Mouse (Mus musculus) lung, postnatal 0 days (tissue): ENCODE results near the gene Aoc2. TPM values are rescaled to one million over a fixed set of nuclear protein-coding genes. Genes with fewer than 3 reads are reported as not detected.

ENCODE experiments used
- ATAC-seq: fragments of 200-750 bp; cut with Nextera tagmentation; 2 replicates; pipeline ENCODE4 v1.8.0; 2017; ENCODE audit warnings: moderate library complexity
- DNase-seq: peaks from one replicate; pipeline ENCODE4 v3.0.0-alpha.2; 2016; ENCODE audit warnings: low spot score
- H3K27ac ChIP-seq: fragments of 300-500 bp; sonication (generic); 2 replicates; pipeline ENCODE4 v1.5.1; 2014; ENCODE audit warnings: antibody characterized with exemption, mild to moderate bottlenecking, low read length, mixed read lengths
- H3K27me3 ChIP-seq: fragments of 300-500 bp; sonication (generic); replicated peaks from 2 replicates; pipeline ENCODE4 v1.6.1; 2014; ENCODE audit warnings: low read length, mixed read lengths; ENCODE audit not compliant: insufficient read depth
- H3K36me3 ChIP-seq: fragments of 300-500 bp; sonication (generic); 2 replicates; pipeline ENCODE4 v1.6.1; 2014; ENCODE audit warnings: low read length, mixed read lengths; ENCODE audit not compliant: insufficient read depth
- H3K4me1 ChIP-seq: fragments of 300-500 bp; sonication (generic); 2 replicates; pipeline ENCODE4 v1.6.1; 2014; ENCODE audit warnings: antibody characterized with exemption, low read depth, low read length, mixed read lengths; ENCODE audit not compliant: insufficient read depth
- H3K4me2 ChIP-seq: fragments of 300-500 bp; sonication (generic); replicated peaks from 2 replicates; pipeline ENCODE4 v1.6.1; 2014; ENCODE audit warnings: low read depth, mild to moderate bottlenecking, low read length, moderate library complexity, mixed read lengths
- H3K4me3 ChIP-seq: fragments of 300-500 bp; sonication (generic); 2 replicates; pipeline ENCODE4 v1.5.1; 2014; ENCODE audit warnings: low read depth, low read length
- H3K9ac ChIP-seq: fragments of 300-500 bp; sonication (generic); replicated peaks from 2 replicates; pipeline ENCODE4 v1.6.1; 2014; ENCODE audit warnings: low read depth, mild to moderate bottlenecking
- H3K9me3 ChIP-seq: fragments of 300-500 bp; sonication (generic); 2 replicates; pipeline ENCODE4 v1.6.1; 2016; ENCODE audit warnings: low read length, mixed read lengths
- CTCF ChIP-seq: IDR thresholded peaks from 2 replicates; pipeline ENCODE4 v1.5.1; 2016; ENCODE audit warnings: antibody characterized with exemption, mild to moderate bottlenecking
- EP300 ChIP-seq: IDR thresholded peaks from 2 replicates; pipeline ENCODE4 v1.6.1; 2016; ENCODE audit warnings: antibody characterized with exemption, mild to moderate bottlenecking, control low read depth
- WGBS: fragments of 180-500 bp; shearing (Covaris S2); extraction: QIAGEN DNeasy Blood & Tissue Kit; methylation state at CpG from one replicate; pipeline ENCODE4 v1.1.7; 2014; 5-methylcytosine and 5-hydroxymethylcytosine counted together
- polyA plus RNA-seq: library from polyadenylated mRNA; unstranded; fragments of >200 nt; fragmentation: Nextera tagmentation; extraction: Ambion mirVana; gene quantifications from 2 replicates; pipeline ENCODE4 v1.2.1, GENCODE M21; 2015

The Aoc2 gene
- polyA plus RNA-seq = 0.44 and 0.45 TPM in 2 replicates

DNA sequence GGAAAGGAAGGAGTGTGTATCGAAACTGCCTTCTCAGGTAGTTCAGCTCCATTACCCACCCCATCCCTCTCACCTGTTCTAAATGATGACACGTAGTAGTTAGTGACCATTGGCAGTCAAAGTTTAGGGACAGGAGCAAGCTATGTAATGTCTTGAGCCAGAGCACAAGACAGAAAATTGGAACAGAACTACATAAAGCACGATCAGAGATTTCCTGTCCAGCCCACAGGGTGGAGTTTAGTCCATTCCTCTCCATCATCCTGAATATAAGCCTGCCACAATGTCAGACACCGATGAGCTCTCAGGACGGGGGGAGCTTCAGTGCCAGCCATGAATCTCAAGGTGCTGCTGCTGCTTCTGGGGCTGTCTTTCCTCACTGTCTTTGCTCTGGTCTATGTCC is at the start of gene Aoc2:
Aoc2 (plus strand) TSS at position 301 of the 400 bp plus-strand sequence.
- Histone ChIP-seq H3K36me3 (peaks cover 31% of the 10 kb centered on the region), H3K9me3 (no peaks in the 10 kb centered on the region), H3K27me3 (no peaks in the 10 kb centered on the region), H3K4me2 (no peak within 1 kb of the TSS), H3K9ac (no peak within 1 kb of the TSS), H3K4me1 (no peaks in the 10 kb centered on the region), H3K27ac (no peak within 1 kb of the TSS), H3K4me3 (no peak within 1 kb of the TSS)
- no peak for ATAC-seq
- WGBS = 79% methylated on average over 5 of the region's 5 CpGs
- TF ChIP-seq CTCF = no peak
- DNase-seq = no peak

- H3K4me1 ChIP-seq = peaks cover 14% of the 10 kb centered on the region; the same call in 1 of the 2 replicates
Measured at GRCm38 (mm10) chr11:101275309-101275708, 49.6 kb upstream of the Aoc2 start.

DNA sequence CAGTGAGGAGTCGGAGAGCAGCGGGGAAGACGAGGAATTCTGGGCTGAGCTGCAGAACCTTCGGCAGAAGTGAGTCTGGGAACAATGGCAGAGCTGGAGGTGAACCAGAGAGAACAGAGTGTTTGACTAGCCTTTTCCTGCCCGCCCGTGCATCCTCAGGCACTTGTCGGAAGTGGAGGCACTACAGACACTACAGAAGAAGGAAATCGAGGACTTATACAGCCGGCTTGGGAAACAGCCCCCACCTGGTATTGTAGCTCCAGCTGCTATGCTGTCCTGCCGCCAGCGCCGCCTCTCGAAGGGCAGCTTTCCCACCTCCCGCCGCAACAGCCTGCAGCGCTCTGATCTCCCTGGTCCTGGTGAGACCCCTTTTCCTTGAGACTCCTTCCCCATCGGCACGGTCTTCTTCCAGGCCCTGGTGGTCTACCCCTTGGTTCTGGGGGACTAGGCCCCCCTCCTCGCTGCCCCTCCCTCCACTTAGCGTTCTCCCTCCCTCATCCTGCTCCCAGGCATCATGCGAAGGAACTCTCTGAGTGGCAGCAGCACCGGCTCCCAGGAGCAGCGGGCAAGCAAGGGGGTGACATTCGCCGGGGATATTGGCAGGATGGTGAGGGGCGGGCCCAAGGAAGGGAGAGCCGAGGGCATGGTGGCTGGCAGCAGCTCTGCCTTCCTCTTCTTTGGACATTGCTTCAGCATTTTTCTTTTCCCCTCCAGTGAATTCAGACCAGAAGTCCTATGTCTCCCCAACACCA is 48.4 kb upstream of the Aoc2 start:
- 23% methylated on average over 26 of the region's 27 CpGs for WGBS
- Histone ChIP-seq H3K4me2 (peak overlapping the region; percentile 36), H3K27ac (peak overlapping the region; percentile 34; the same call in 1 of the 2 replicates), H3K4me3 (no peak overlapping the region), H3K9me3 (no peaks in the 10 kb centered on the region), H3K36me3 (no peaks in the 10 kb centered on the region), H3K9ac (no peak overlapping the region; the same call in 1 of the 2 replicates), H3K27me3 (no peaks in the 10 kb centered on the region), H3K4me1 (peaks cover 14% of the 10 kb centered on the region; the same call in 1 of the 2 replicates)
- DNase-seq = peak; percentile 57
- TF ChIP-seq EP300 (no peak), CTCF (0 out of 2 replicates have a peak, but pooled peaks have one; percentile 2)
- ATAC-seq = 0 out of 2 replicates have a peak, but pooled peaks have one; percentile 15

More at GRCm38 (mm10) chr11:101275309-101275708, 49.6 kb upstream of the Aoc2 start:
- no peaks in the 10 kb centered on the region for H3K9me3 ChIP-seq
- no peak overlapping the region for H3K27ac ChIP-seq
- H3K36me3 ChIP-seq = no peaks in the 10 kb centered on the region
- no peaks in the 10 kb centered on the region for H3K27me3 ChIP-seq
- no peak overlapping the region for H3K4me2 ChIP-seq
- no peak overlapping the region for H3K9ac ChIP-seq
- TF ChIP-seq EP300 (no peak), CTCF (no peak)
- no peak for DNase-seq
- 48% methylated on average over 4 of the region's 4 CpGs for WGBS
- H3K4me3 ChIP-seq = no peak overlapping the region
- ATAC-seq = no peak

- ATAC-seq (peak; percentile 65), DNase-seq (peak; percentile 89)
- no peak for TF ChIP-seq CTCF
- TF ChIP-seq EP300 = peak; percentile 32
- WGBS = 46% methylated on average over 12 of the region's 12 CpGs
- no peaks in the 10 kb centered on the region for H3K36me3 ChIP-seq
- H3K4me1 ChIP-seq = peaks cover 14% of the 10 kb centered on the region; the same call in 1 of the 2 replicates
- H3K9me3 ChIP-seq = no peaks in the 10 kb centered on the region
- H3K9ac ChIP-seq = peak overlapping the region; percentile 37; the same call in 1 of the 2 replicates
- peak overlapping the region; percentile 55 for H3K4me2 ChIP-seq
- H3K27ac ChIP-seq = peak overlapping the region; percentile 74
- peak overlapping the region; percentile 64 for H3K4me3 ChIP-seq
- no peaks in the 10 kb centered on the region for H3K27me3 ChIP-seq
Measured at GRCm38 (mm10) chr11:101277381-101278222, 47.3 kb upstream of the Aoc2 start.

DNA sequence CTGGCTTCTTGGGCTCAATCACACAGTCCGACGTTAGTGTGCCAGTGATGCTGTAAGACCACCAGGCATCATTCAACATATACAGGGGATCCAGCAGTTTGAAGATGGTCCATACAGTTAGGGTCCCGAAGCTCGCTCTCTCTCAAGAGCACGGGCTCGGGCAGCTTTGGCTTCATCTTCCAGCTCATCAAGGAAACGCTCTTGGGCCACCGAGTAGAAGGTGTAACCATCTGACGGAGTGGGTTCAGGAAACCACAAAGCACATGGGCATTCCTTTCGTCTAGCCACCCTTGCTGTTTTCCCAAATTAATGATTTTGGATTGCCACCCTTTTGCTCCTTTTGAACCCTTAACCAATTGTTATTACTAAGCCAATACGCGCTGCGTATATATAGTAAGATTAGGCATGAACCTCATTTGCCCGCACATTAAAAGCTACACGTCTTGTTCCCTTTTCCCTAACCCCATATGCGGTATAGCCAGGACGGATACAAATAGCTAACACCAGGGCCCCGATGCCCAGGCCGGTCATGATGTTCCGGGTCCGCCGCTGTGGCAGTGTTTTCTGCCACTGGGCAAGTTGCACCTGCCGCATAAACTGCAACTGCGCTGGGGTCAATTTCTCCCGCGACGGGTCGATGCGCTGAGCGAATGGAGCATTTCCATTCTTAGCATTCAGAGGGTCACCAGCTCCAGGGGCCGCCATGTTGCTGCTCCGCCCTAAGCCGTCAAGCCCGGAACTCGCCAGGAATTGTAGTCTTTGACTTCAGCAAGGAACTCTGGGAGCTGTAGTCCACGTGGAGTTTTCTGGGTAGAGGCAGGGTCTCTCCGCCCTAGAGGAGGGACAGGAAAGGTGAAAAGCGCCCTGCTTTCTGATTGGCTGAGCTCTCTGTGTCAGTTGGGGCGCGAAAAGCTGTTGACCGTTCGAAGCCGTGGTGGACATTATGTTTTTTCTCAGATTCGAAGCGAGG is 46.4 kb upstream of the Aoc2 start, which contains the start of the genes Cntd1 and Coa3:
Cntd1 (plus strand) TSS at position 790 of the 970 bp plus-strand sequence.
Coa3 (minus strand) TSS at position 892 of the 970 bp plus-strand sequence.
- Histone ChIP-seq H3K4me1 (peaks cover 14% of the 10 kb centered on the region; the same call in 1 of the 2 replicates), H3K9ac (peak within 1 kb of the TSS; percentile 37), H3K9me3 (no peaks in the 10 kb centered on the region), H3K27me3 (no peaks in the 10 kb centered on the region), H3K36me3 (no peaks in the 10 kb centered on the region), H3K4me3 (peak within 1 kb of the TSS; percentile 64), H3K4me2 (peak within 1 kb of the TSS; percentile 55), H3K27ac (peak within 1 kb of the TSS; percentile 74)
- TF ChIP-seq EP300 = no peak
- no peak; the same call in 1 of the 2 replicates for TF ChIP-seq CTCF
- WGBS = 4% methylated on average over 45 of the region's 45 CpGs
- ATAC-seq (peak; percentile 93), DNase-seq (peak; percentile 97)
